Mouse (Mus musculus): ENCODE results near the gene Padi3. TPM values are rescaled to one million over a fixed set of nuclear protein-coding genes. Genes with fewer than 3 reads are reported as not detected.
A peak's percentile ranks its signal among the peaks of the same experiment; 100 is the strongest.

The Padi3 gene
- polyA plus RNA-seq, 2 experiments, result 0.17 to 0.25 TPM

GRCm38 (mm10) chr4:140854455-140854864 lies 44.0 kb upstream of the Padi3 start:
- peaks cover 49 to 61% of the 10 kb centered on the region in 2 experiments for H3K4me1 ChIP-seq (replicated peaks; ENCODE audit: control insufficient read depth in 2 of 2, insufficient read depth in 2 of 2, low read length in 1 of 2)
- peak; percentile 88 to 93 (median 92) for DNase-seq (ENCODE audit: low read depth in 3 of 3, low spot score in 3 of 3)
- H3K9me3 ChIP-seq (ENCODE audit: control insufficient read depth, low read length), result no peaks in the 10 kb centered on the region
- peak overlapping the region; percentile 64 for H3K9ac ChIP-seq (replicated peaks)
- H3K27ac ChIP-seq, result peak overlapping the region; percentile 94
- H3K27me3 ChIP-seq (ENCODE audit: control insufficient read depth, insufficient read depth, low read length), result no peaks in the 10 kb centered on the region
- H3K4me2 ChIP-seq (ENCODE audit: low read depth), result peak overlapping the region; percentile 55
- 9% methylated on average over 10 of the region's 10 CpGs for whole genome bisulfite sequencing (ENCODE audit: insufficient replicate concordance)
- H3K4me3 ChIP-seq (ENCODE audit: insufficient read depth in 1 of 2, low read depth in 2 of 2, low read length in 2 of 2), result 0 out of 4 replicates have a peak overlapping the region, but pooled peaks of 1 of the 2 experiments have one; percentile 1
- H3K36me3 ChIP-seq (replicated peaks; ENCODE audit: control insufficient read depth, insufficient read depth, low read depth), result no peaks in the 10 kb centered on the region
- ATAC-seq (ENCODE audit: insufficient read depth), result peak; percentile 84
- TF ChIP-seq EP300 (IDR thresholded peaks at IDR 0.05; ENCODE audit: low read depth) (peak; percentile 99), CTCF (IDR thresholded peaks at IDR 0.05; ENCODE audit: low read depth) (no peak)

GRCm38 (mm10) chr4:140853626-140854025 lies 43.2 kb upstream of the Padi3 start:
- H3K9ac ChIP-seq (replicated peaks), result peak overlapping the region; percentile 12
- peaks cover 41 to 52% of the 10 kb centered on the region in 2 experiments for H3K4me1 ChIP-seq (replicated peaks; ENCODE audit: control insufficient read depth in 2 of 2, insufficient read depth in 2 of 2, low read length in 1 of 2)
- H3K27me3 ChIP-seq (ENCODE audit: control insufficient read depth, insufficient read depth, low read length), result no peaks in the 10 kb centered on the region; the same call in 1 of the 2 replicates
- no peaks in the 10 kb centered on the region for H3K9me3 ChIP-seq (ENCODE audit: control insufficient read depth, low read length)
- ATAC-seq (ENCODE audit: insufficient read depth) (no peak), DNase-seq (ENCODE audit: low read depth in 3 of 3, low spot score in 3 of 3) (no peak)
- peak overlapping the region; percentile 94 for H3K27ac ChIP-seq
- H3K36me3 ChIP-seq (replicated peaks; ENCODE audit: control insufficient read depth, insufficient read depth, low read depth), result no peaks in the 10 kb centered on the region
- WGBS (ENCODE audit: insufficient replicate concordance), result 53% methylated on average over 8 of the region's 8 CpGs
- H3K4me3 ChIP-seq (ENCODE audit: insufficient read depth in 1 of 2, low read depth in 2 of 2, low read length in 2 of 2), result no peak overlapping the region
- peak overlapping the region; percentile 55; the same call in 1 of the 2 replicates for H3K4me2 ChIP-seq (ENCODE audit: low read depth)
- no peak for TF ChIP-seq EP300 (IDR thresholded peaks at IDR 0.05; ENCODE audit: low read depth)
- no peak for TF ChIP-seq CTCF (IDR thresholded peaks at IDR 0.05; ENCODE audit: low read depth)

- peaks cover 16% of the 10 kb centered on the region in 2 experiments for H3K4me1 ChIP-seq (replicated peaks; ENCODE audit: control insufficient read depth in 2 of 2, insufficient read depth in 2 of 2, low read length in 1 of 2)
- H3K36me3 ChIP-seq (replicated peaks; ENCODE audit: control insufficient read depth, insufficient read depth, low read depth), result no peaks in the 10 kb centered on the region
- 67% methylated on average over 11 of the region's 11 CpGs for WGBS (ENCODE audit: insufficient replicate concordance)
- DNase-seq (ENCODE audit: low read depth in 3 of 3, low spot score in 3 of 3), result no peak
- H3K4me3 ChIP-seq (ENCODE audit: insufficient read depth in 1 of 2, low read depth in 2 of 2, low read length in 2 of 2), result no peak overlapping the region
- peaks cover 3% of the 10 kb centered on the region; the same call in 1 of the 2 replicates for H3K27me3 ChIP-seq (ENCODE audit: control insufficient read depth, insufficient read depth, low read length)
- TF ChIP-seq EP300 (IDR thresholded peaks at IDR 0.05; ENCODE audit: low read depth) (no peak), CTCF (IDR thresholded peaks at IDR 0.05; ENCODE audit: low read depth) (no peak)
- H3K9me3 ChIP-seq (ENCODE audit: control insufficient read depth, low read length), result no peaks in the 10 kb centered on the region
- no peak overlapping the region for H3K4me2 ChIP-seq (ENCODE audit: low read depth)
- no peak overlapping the region for H3K9ac ChIP-seq (replicated peaks)
- H3K27ac ChIP-seq, result no peak overlapping the region
- ATAC-seq (ENCODE audit: insufficient read depth), result no peak
Measured at GRCm38 (mm10) chr4:140849310-140849709, 38.9 kb upstream of the Padi3 start.

GRCm38 (mm10) chr4:140845666-140846065 lies 35.2 kb upstream of the Padi3 start, which contains the start of gene Padi1:
TSS of gene Padi1 (minus strand) at chr4:140845778.
- H3K9ac ChIP-seq (replicated peaks), result no peak within 1 kb of the TSS
- no peak for TF ChIP-seq EP300 (IDR thresholded peaks at IDR 0.05; ENCODE audit: low read depth)
- no peak for TF ChIP-seq CTCF (IDR thresholded peaks at IDR 0.05; ENCODE audit: low read depth)
- H3K9me3 ChIP-seq (ENCODE audit: control insufficient read depth, low read length), result no peaks in the 10 kb centered on the region
- ATAC-seq (ENCODE audit: insufficient read depth) (no peak), DNase-seq (ENCODE audit: low read depth in 3 of 3, low spot score in 3 of 3) (no peak)
- H3K4me1 ChIP-seq (replicated peaks; ENCODE audit: control insufficient read depth in 2 of 2, insufficient read depth in 2 of 2, low read length in 1 of 2), result no peaks in the 10 kb centered on the region
- H3K4me2 ChIP-seq (ENCODE audit: low read depth), result no peak within 1 kb of the TSS
- H3K36me3 ChIP-seq (replicated peaks; ENCODE audit: control insufficient read depth, insufficient read depth, low read depth), result no peaks in the 10 kb centered on the region
- no peak within 1 kb of the TSS for H3K4me3 ChIP-seq (ENCODE audit: insufficient read depth in 1 of 2, low read depth in 2 of 2, low read length in 2 of 2)
- no peak within 1 kb of the TSS for H3K27ac ChIP-seq
- WGBS (ENCODE audit: insufficient replicate concordance), result 64% methylated on average over 6 of the region's 6 CpGs
- peaks cover 3% of the 10 kb centered on the region; the same call in 1 of the 2 replicates for H3K27me3 ChIP-seq (ENCODE audit: control insufficient read depth, insufficient read depth, low read length)

- Histone ChIP-seq H3K4me2 (ENCODE audit: low read depth) (no peak overlapping the region), H3K27ac (no peak overlapping the region), H3K9me3 (ENCODE audit: control insufficient read depth, low read length) (no peaks in the 10 kb centered on the region), H3K4me1 (replicated peaks; ENCODE audit: control insufficient read depth in 2 of 2, insufficient read depth in 2 of 2, low read length in 1 of 2) (no peaks in the 10 kb centered on the region), H3K27me3 (ENCODE audit: control insufficient read depth, insufficient read depth, low read length) (peaks cover 3% of the 10 kb centered on the region; the same call in 1 of the 2 replicates), H3K9ac (replicated peaks) (no peak overlapping the region), H3K4me3 (ENCODE audit: insufficient read depth in 1 of 2, low read depth in 2 of 2, low read length in 2 of 2) (no peak overlapping the region), H3K36me3 (replicated peaks; ENCODE audit: control insufficient read depth, insufficient read depth, low read depth) (no peaks in the 10 kb centered on the region)
- TF ChIP-seq CTCF (IDR thresholded peaks at IDR 0.05; ENCODE audit: low read depth) (no peak), EP300 (IDR thresholded peaks at IDR 0.05; ENCODE audit: low read depth) (no peak)
- DNase-seq (ENCODE audit: low read depth in 3 of 3, low spot score in 3 of 3) (no peak), ATAC-seq (ENCODE audit: insufficient read depth) (no peak)
- 54% methylated on average over 4 of the region's 4 CpGs for WGBS (ENCODE audit: insufficient replicate concordance)
Measured at GRCm38 (mm10) chr4:140844991-140845390, 34.5 kb upstream of the Padi3 start.
